Mouse (Mus musculus): ENCODE measurements around the gene Eno1.

- TF ChIP-seq CTCF (IDR thresholded peaks at IDR 0.05; ENCODE audit: low read depth) (no peak), EP300 (IDR thresholded peaks at IDR 0.05; ENCODE audit: low read depth) (no peak)
These were observed 12.4 kb downstream of the Eno1 start for GRCm38 (mm10) chr4:150248917-150249316.
